Mouse (Mus musculus) c-Kit-positive CD71-positive TER-119-negative erythroid progenitor cells, embryonic 14.5 days (primary cell): ENCODE data around the gene Dazap2.

Source experiments
- DNase-seq: peaks from one replicate; pipeline ENCODE4 v3.0.0-alpha.2; 2013; ENCODE audit warnings: low read depth

The Dazap2 gene

GRCm38 (mm10) chr15:100637661-100638060 is 22.5 kb downstream of the Dazap2 start:
- no peak for DNase-seq

GRCm38 (mm10) chr15:100639972-100640750 is 25.0 kb downstream of the Dazap2 start:
- no peak for DNase-seq

GRCm38 (mm10) chr15:100641226-100641810 is 26.2 kb downstream of the Dazap2 start:
- DNase-seq: no peak

- DNase-seq: no peak
These were observed 27.3 kb downstream of the Dazap2 start for GRCm38 (mm10) chr15:100642451-100642850.

- DNase-seq: no peak
These were observed 31.0 kb downstream of the Dazap2 start for GRCm38 (mm10) chr15:100646161-100646560.

GRCm38 (mm10) chr15:100650111-100650510 is 35.0 kb downstream of the Dazap2 start:
- no peak for DNase-seq

- no peak for DNase-seq
These were observed 36.5 kb downstream of the Dazap2 start for GRCm38 (mm10) chr15:100651610-100652009.

- no peak for DNase-seq
These were observed 39.1 kb downstream of the Dazap2 start for GRCm38 (mm10) chr15:100654271-100654670.

GRCm38 (mm10) chr15:100655201-100655600 is 40.1 kb downstream of the Dazap2 start:
- DNase-seq: no peak

- no peak for DNase-seq
These were observed 45.2 kb downstream of the Dazap2 start for GRCm38 (mm10) chr15:100660306-100660705.

GRCm38 (mm10) chr15:100660805-100661204 is 45.7 kb downstream of the Dazap2 start:
- no peak for DNase-seq

- no peak for DNase-seq
These were observed 49.7 kb downstream of the Dazap2 start for GRCm38 (mm10) chr15:100664813-100665274.

- DNase-seq: no peak
These were observed 50.5 kb downstream of the Dazap2 start for GRCm38 (mm10) chr15:100665411-100666218.

GRCm38 (mm10) chr15:100666219-100666696 is 51.1 kb downstream of the Dazap2 start:
- DNase-seq: no peak

GRCm38 (mm10) chr15:100666851-100667250 is 51.7 kb downstream of the Dazap2 start:
- DNase-seq: no peak

- no peak for DNase-seq
These were observed 52.3 kb downstream of the Dazap2 start for GRCm38 (mm10) chr15:100667420-100667819.

- DNase-seq: no peak
These were observed 52.9 kb downstream of the Dazap2 start for GRCm38 (mm10) chr15:100667871-100668545.

- DNase-seq: no peak
These were observed 54.2 kb downstream of the Dazap2 start, which contains the start of gene Bin2 for GRCm38 (mm10) chr15:100669337-100669736. Gene Bin2 (minus strand): TSS chr15:100669553.

GRCm38 (mm10) chr15:100670004-100670403 is 54.9 kb downstream of the Dazap2 start:
- no peak for DNase-seq
